Mouse (Mus musculus): Measurements from ENCODE around the gene Vmn1r152. TPM values are rescaled to one million over a fixed set of nuclear protein-coding genes. Genes with fewer than 3 reads are reported as not detected.

The Vmn1r152 gene
- polyA plus RNA-seq (2012; rRNA removed) = not detected in 2 replicates

DNA sequence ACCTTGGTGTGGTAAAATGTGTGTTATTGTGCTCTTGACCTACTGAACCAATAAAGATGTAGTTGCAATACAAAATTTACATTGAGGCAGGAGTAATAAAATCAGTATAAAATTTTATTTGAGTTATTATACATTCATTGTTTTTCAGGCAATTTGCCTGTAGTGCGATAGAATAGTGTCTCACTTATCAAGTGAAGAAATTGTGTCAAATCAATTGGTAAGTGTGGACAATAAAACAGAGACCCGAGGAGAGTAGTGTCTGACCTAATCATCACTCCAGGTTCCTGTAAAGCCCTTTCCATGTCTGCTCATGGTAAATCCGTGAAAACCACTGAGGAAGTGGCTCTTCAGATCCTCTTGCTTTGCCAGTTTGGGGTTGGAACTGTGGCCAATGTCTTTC, at the start of gene Vmn1r152:
TSS of gene Vmn1r152 (plus strand) at position 301 of the 400 bp plus-strand sequence.

DNA sequence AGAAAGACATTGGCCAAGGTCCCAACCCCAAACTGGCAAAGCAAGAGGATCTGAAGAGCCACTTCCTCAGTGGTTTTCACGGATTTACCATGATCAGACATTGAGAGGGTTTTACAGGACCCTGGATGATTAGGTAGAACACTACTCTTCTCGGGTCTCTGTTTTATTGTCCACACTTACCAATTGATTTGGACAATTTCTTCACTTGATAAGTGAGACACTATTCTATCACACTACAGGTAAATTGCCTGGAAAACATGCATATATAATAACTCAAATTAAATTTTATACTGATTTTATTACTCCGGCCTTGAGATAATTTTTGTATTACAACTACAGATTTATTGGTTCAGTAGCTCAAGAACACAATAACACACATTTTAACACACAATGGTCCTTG, 23.2 kb upstream of the Vmn1r152 start, which contains the start of gene Vmn1r151:
TSS of gene Vmn1r151 (minus strand) at position 101 of the 400 bp plus-strand sequence.

DNA sequence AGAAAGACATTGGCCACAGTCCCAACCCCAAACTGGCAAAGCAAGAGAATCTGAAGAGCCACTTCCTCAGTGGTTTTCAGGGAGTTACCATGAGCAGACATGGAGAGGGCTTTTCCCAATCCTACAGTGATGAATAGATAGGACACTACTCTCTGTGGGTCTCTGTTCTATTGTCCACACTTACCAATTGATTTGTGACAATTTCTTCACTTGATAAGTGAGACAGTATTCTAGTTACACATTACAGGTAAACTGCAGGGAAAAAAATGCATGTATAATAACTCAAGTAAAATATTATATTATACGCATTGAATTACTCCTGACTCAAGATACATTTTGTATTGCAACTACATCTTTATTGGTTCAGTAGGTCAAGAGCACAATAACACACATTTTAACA, 12.0 kb downstream of the Vmn1r152 start, which contains the start of gene Gm8677:
TSS of gene Gm8677 (minus strand) at position 101 of the 400 bp plus-strand sequence.

DNA sequence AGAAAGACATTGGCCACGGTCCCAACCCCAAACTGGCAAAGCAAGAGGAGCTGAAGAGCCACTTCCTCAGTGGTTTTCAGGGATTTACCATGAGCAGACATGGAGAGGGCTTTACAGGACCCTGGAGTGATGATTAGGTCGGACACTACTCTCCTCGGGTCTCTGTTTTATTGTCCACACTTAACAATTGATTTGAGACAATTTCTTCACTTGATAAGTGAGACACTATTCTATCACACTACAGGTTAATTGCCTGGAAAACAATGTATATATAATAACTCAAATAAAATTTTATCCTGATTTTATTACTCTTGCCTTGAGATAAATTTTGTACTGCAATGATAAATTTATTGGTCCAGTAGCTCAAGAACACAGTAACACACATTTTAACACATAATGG, 42.5 kb downstream of the Vmn1r152 start, which contains the start of gene Gm4201:
TSS of gene Gm4201 (minus strand) at position 101 of the 400 bp plus-strand sequence.

Other genes starting within 250 kb of the Vmn1r152 start
- gene Gm4187, start 193.2 kb upstream of the Vmn1r152 start, polyA plus RNA-seq (2012; rRNA removed) = not detected in 2 replicates
- gene Gm8660, start 151.9 kb upstream of the Vmn1r152 start, polyA plus RNA-seq (2012; rRNA removed) = not detected in 2 replicates
- gene Vmn1r148, start 109.4 kb upstream of the Vmn1r152 start, polyA plus RNA-seq (2012; rRNA removed) = not detected in 2 replicates
- not detected in 2 replicates for gene Vmn1r149, start 84.7 kb upstream of the Vmn1r152 start, polyA plus RNA-seq (2012; rRNA removed)
- gene Gm10665, start 58.9 kb upstream of the Vmn1r152 start, polyA plus RNA-seq (2012; rRNA removed) = not detected in 2 replicates
- not detected in 2 replicates for gene Vmn1r151, start 23.3 kb upstream of the Vmn1r152 start, polyA plus RNA-seq (2012; rRNA removed)
- gene Gm8677, start 11.9 kb downstream of the Vmn1r152 start, polyA plus RNA-seq (2012; rRNA removed) = not detected in 2 replicates
- not detected in 2 replicates for gene Gm4201, start 42.4 kb downstream of the Vmn1r152 start, polyA plus RNA-seq (2012; rRNA removed)
- not detected in 2 replicates for gene Gm4565, start 65.2 kb downstream of the Vmn1r152 start, polyA plus RNA-seq (2012; rRNA removed)
- gene Vmn1r155, start 135.1 kb downstream of the Vmn1r152 start, polyA plus RNA-seq (2012; rRNA removed) = not detected in 2 replicates
- gene Gm8693, start 169.3 kb downstream of the Vmn1r152 start, polyA plus RNA-seq (2012; rRNA removed) = not detected in 2 replicates
- not detected in 2 replicates for gene Gm4567, start 196.7 kb downstream of the Vmn1r152 start, polyA plus RNA-seq (2012; rRNA removed)
- not detected in 2 replicates for gene Vmn1r157, start 238.7 kb downstream of the Vmn1r152 start, polyA plus RNA-seq (2012; rRNA removed)

Measured in liver, embryonic 18 days (tissue).